Mouse (Mus musculus): ENCODE measurements around the gene Trim3.

The Trim3 gene

GRCm38 (mm10) chr7:105611767-105612166, 21.6 kb downstream of the Trim3 start:
- no peak for DNase-seq (ENCODE audit: low spot score in 2 of 2)

- no peak for DNase-seq (ENCODE audit: low spot score in 2 of 2)
Observed at GRCm38 (mm10) chr7:105608467-105608866, 24.9 kb downstream of the Trim3 start.

GRCm38 (mm10) chr7:105602860-105603623, 30.3 kb downstream of the Trim3 start:
- peak in 1 of 2 experiments; percentile 37 for DNase-seq (ENCODE audit: low spot score in 2 of 2)

GRCm38 (mm10) chr7:105590097-105590496, 43.3 kb downstream of the Trim3 start:
- no peak for DNase-seq (ENCODE audit: low spot score in 2 of 2)

GRCm38 (mm10) chr7:105588325-105588912, 45.0 kb downstream of the Trim3 start:
- no peak for DNase-seq (ENCODE audit: low spot score in 2 of 2)

GRCm38 (mm10) chr7:105581959-105582358, 51.4 kb downstream of the Trim3 start:
- DNase-seq (ENCODE audit: low spot score in 2 of 2): no peak

GRCm38 (mm10) chr7:105581094-105581703, 52.2 kb downstream of the Trim3 start, which contains the start of gene Apbb1:
Apbb1 (minus strand) TSS chr7:105581653.
- peak; percentile 67 for DNase-seq (ENCODE audit: low spot score in 2 of 2)

- peak in 1 of 2 experiments; percentile 36 for DNase-seq (ENCODE audit: low spot score in 2 of 2)
Observed at GRCm38 (mm10) chr7:105580627-105581089, 52.7 kb downstream of the Trim3 start.

- DNase-seq (ENCODE audit: low spot score in 2 of 2): no peak
Observed at GRCm38 (mm10) chr7:105578481-105578880, 54.9 kb downstream of the Trim3 start.

- DNase-seq (ENCODE audit: low spot score in 2 of 2): no peak
Observed at GRCm38 (mm10) chr7:105577377-105577871, 55.9 kb downstream of the Trim3 start.

GRCm38 (mm10) chr7:105576166-105576748, 57.1 kb downstream of the Trim3 start:
- DNase-seq (ENCODE audit: low spot score in 2 of 2): no peak

- no peak for DNase-seq (ENCODE audit: low spot score in 2 of 2)
Observed at GRCm38 (mm10) chr7:105574537-105574936, 58.8 kb downstream of the Trim3 start.

- no peak for DNase-seq (ENCODE audit: low spot score in 2 of 2)
Observed at GRCm38 (mm10) chr7:105572949-105573348, 60.4 kb downstream of the Trim3 start.

GRCm38 (mm10) chr7:105570756-105571155, 62.6 kb downstream of the Trim3 start:
- no peak for DNase-seq (ENCODE audit: low spot score in 2 of 2)

GRCm38 (mm10) chr7:105569512-105570496, 63.6 kb downstream of the Trim3 start:
- peak in 1 of 2 experiments; percentile 24 for DNase-seq (ENCODE audit: low spot score in 2 of 2)

- peak; percentile 75 to 84 for DNase-seq (ENCODE audit: low spot score in 2 of 2)
Observed at GRCm38 (mm10) chr7:105568988-105569471, 64.3 kb downstream of the Trim3 start.

GRCm38 (mm10) chr7:105568583-105568982, 64.8 kb downstream of the Trim3 start:
- DNase-seq (ENCODE audit: low spot score in 2 of 2): peak in 1 of 2 experiments; percentile 75

GRCm38 (mm10) chr7:105565071-105565836, 68.1 kb downstream of the Trim3 start:
- DNase-seq (ENCODE audit: low spot score in 2 of 2): peak in 1 of 2 experiments; percentile 13

- no peak for DNase-seq (ENCODE audit: low spot score in 2 of 2)
Observed at GRCm38 (mm10) chr7:105563367-105563766, 70.0 kb downstream of the Trim3 start.

- no peak for DNase-seq (ENCODE audit: low spot score in 2 of 2)
Observed at GRCm38 (mm10) chr7:105562317-105562716, 71.1 kb downstream of the Trim3 start.

All from frontal cortex, postnatal 14 days (tissue).